Comparison of ENCODE assay signal across 35 mouse cellular contexts in genomic region chr10:80996501-80996900, GRCm38 (mm10). TPM values are rescaled to one million over a fixed set of nuclear protein-coding genes. Genes with fewer than 3 reads are reported as not detected.
"Had no signal": no experiment of that assay in that cellular context is flagged by ENCODE, and none has a peak within 500 bp of the region (broad histone marks: within the 10 kb centered on the region; RNA-seq: fewer than 3 reads in every experiment).

No protein-coding gene starts in this region.

- DNase-seq: heart, postnatal 10 days; heart, postnatal 14 days; heart, postnatal 36 days; heart, postnatal 4 days; kidney, adult 11 months; kidney, adult 18-20 months; kidney, adult 2 months; kidney, adult 8-10 months; kidney, adult 9 months; kidney, postnatal 10 days; kidney, postnatal 14 days; kidney, postnatal 25 days; kidney, postnatal 36 days; kidney, postnatal 4 days; layer of hippocampus, adult 9-11 months; layer of hippocampus, postnatal 36 days had no signal

- H3K36me3 ChIP-seq: heart, embryonic 13.5 days; heart, embryonic 15.5 days; hindbrain, embryonic 10.5 days; hindbrain, embryonic 12.5 days; hindbrain, embryonic 13.5 days; hindbrain, embryonic 15.5 days; kidney, embryonic 15.5 days had no signal

- H3K27ac ChIP-seq: heart, embryonic 13.5 days; heart, embryonic 15.5 days; hindbrain, embryonic 10.5 days; hindbrain, embryonic 12.5 days; hindbrain, embryonic 13.5 days; hindbrain, embryonic 14.5 days; hindbrain, embryonic 15.5 days; hindbrain, postnatal 0 days; kidney, embryonic 15.5 days; kidney, postnatal 0 days; left cerebral cortex, adult 2 months had no signal

- ATAC-seq: hindbrain, embryonic 16.5 days; hindbrain, postnatal 0 days; inflammation-experienced regulatory T-cells, adult 6 months; intestine, embryonic 16.5 days; intestine, postnatal 0 days had no signal

- H3K9me3 ChIP-seq: heart, embryonic 13.5 days; heart, embryonic 15.5 days; hindbrain, embryonic 10.5 days; hindbrain, embryonic 12.5 days; hindbrain, embryonic 13.5 days; hindbrain, embryonic 15.5 days; kidney, embryonic 15.5 days had no signal

- H3K9ac ChIP-seq: heart, embryonic 13.5 days; heart, embryonic 15.5 days; hindbrain, embryonic 12.5 days; hindbrain, embryonic 13.5 days; hindbrain, embryonic 14.5 days; hindbrain, embryonic 15.5 days; kidney, embryonic 15.5 days had no signal

- H3K4me2 ChIP-seq: heart, embryonic 11.5 days; heart, embryonic 13.5 days; heart, embryonic 15.5 days; hindbrain, embryonic 12.5 days; hindbrain, embryonic 13.5 days; hindbrain, embryonic 14.5 days; hindbrain, embryonic 15.5 days; kidney, embryonic 15.5 days had no signal

- H3K4me3 ChIP-seq: heart, embryonic 13.5 days; heart, embryonic 15.5 days; hindbrain, embryonic 10.5 days; hindbrain, embryonic 12.5 days; hindbrain, embryonic 13.5 days; hindbrain, embryonic 15.5 days; kidney, embryonic 15.5 days; layer of hippocampus, adult 2 months; left cerebral cortex, adult 2 months had no signal

RNA-seq across cellular contexts. Expression of gene Gng7, which starts 18.2 kb away (rescaled TPM):
- polyA plus RNA-seq: inflammation-experienced regulatory T-cells, adult 6 months had no signal

RNA-seq across cellular contexts. Expression of gene Diras1, which starts 29.0 kb away (rescaled TPM):
- polyA plus RNA-seq: heart, embryonic 14.5 days; heart, embryonic 15.5 days; heart, postnatal 0 days; inflammation-experienced regulatory T-cells, adult 6 months had no signal
